Mouse (Mus musculus) induced T-regulatory cell, adult 2 months (primary cell): ENCODE measurements around the gene Plvap.

Experiments
- DNase-seq: peaks from one replicate; pipeline ENCODE4 v3.0.0-alpha.2; 2012; ENCODE audit warnings: low read depth

Gene Plvap

GRCm38 (mm10) chr8:71486136-71486529 is 25.4 kb downstream of the Plvap start:
- no peak for DNase-seq

DNA sequence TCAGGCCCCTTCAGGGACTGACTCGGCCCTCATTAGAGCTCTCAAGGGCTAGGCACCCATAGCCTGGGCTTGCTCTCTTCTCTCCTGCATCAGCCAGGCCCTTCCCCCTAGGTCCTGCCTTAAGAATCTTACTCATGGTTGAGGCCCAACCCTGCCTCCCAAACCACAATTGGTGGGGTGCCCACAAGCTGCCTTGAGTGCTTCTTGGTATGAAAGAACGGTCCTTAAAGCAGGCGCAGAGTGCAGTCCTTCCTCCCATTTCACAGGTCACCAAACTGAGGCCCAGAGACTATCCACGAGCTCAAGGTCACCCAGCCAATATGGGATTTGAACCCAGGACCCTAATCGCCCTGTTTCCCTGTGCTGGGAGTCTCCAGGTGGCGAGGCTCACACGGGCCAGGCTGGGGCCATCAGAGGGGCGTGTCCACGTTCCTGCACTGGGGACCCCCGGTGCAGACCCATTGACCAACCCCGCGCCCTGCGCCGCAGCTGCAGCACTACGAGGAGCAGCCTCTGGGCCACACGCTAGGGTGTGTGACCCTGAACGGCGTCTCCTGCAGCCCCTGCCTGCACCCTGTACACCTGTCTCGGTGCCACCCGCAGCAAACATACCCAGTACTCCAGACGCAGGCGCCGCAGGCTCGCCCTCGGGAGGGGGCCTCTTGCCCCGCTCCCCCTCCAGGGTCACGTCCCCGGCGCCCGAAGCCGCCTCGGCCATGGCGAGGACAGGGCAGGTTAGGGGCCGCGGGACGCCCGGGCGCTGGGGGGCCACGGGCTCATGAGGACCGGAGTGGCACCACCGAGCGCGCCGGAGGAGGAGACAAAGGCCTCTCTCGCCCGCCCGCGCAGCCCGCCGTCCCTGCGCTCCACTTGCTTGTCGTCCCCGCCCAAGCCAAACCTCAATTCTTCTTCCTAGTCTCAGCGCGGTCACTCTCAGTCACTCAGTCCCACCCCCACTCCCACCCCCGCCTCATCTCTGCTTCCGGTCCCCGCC is 26.1 kb downstream of the Plvap start, which contains the start of gene Ano8:
Ano8 (minus strand) TSS at position 822 of the 994 bp plus-strand sequence.
- peak; percentile 88 for DNase-seq

- DNase-seq = no peak
Observed at GRCm38 (mm10) chr8:71484736-71485135, 26.8 kb downstream of the Plvap start.

- peak; percentile 81 for DNase-seq
Observed at GRCm38 (mm10) chr8:71483932-71484331, 27.6 kb downstream of the Plvap start.

- DNase-seq = no peak
Observed at GRCm38 (mm10) chr8:71478943-71479342, 32.6 kb downstream of the Plvap start.

GRCm38 (mm10) chr8:71477196-71477845 is 34.2 kb downstream of the Plvap start:
- DNase-seq = peak; percentile 67

- DNase-seq = peak; percentile 75
Observed at GRCm38 (mm10) chr8:71476099-71476940, 35.2 kb downstream of the Plvap start.

DNA sequence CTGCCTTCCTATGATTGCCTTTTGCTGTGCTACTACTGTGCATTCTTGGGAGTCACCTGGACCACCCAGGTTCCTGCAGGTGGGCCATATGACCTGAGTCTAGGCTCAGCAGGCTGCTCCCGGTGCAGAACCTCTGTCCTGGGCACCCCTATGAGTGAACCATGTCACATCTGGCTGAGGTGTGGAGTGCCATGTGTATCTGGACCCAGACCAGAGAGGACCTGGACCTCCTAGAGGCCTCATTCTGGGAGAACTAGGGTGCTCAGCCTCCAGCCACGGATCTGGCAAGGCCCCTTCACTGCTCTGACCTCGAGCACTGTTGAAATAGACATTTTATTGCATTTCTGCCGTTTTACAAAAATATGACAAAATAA is 35.9 kb downstream of the Plvap start:
- DNase-seq = no peak

DNA sequence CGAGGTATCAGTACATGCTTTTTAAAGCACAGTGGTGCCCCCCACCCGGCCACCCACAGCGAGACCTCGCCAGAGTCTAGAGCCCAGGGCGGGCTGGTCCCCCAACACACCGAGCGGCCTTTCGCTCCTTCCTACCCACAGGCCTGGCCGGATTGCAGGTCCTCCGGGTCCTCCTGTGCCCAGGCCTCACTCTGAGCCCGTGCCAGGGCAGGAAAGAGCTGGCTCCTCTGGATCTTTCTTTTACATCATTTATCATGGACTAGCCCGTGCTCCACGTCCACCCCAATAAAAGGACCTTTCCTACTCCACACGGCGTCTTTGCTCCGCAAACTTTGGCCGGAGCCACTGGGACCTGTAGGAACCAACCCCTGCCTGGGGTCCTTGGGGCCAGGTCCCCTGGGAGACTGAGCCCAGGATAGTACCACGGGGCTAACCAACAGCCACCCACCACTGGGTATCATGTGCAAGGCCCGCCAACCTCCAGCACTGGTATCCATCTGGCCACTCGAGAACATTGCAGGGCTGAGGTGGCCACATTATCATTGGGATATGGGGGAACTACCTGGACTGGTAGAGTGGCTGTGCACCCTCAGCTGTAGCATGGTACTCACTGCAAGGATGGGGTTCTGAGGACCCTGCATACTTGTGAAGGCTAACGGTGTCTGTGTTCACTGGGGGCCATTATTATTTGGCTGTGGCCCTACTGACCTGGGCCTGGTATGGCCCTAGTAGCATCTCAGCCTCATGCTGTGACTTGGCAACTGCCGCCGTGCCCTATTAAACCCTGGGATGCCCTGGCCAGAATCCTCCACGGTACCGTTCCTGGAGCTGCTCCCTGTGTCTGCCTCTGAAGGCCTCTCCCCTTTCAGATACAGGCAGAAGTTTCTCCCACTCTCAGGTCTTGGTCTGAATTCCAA is 36.5 kb downstream of the Plvap start:
- DNase-seq = no peak

DNA sequence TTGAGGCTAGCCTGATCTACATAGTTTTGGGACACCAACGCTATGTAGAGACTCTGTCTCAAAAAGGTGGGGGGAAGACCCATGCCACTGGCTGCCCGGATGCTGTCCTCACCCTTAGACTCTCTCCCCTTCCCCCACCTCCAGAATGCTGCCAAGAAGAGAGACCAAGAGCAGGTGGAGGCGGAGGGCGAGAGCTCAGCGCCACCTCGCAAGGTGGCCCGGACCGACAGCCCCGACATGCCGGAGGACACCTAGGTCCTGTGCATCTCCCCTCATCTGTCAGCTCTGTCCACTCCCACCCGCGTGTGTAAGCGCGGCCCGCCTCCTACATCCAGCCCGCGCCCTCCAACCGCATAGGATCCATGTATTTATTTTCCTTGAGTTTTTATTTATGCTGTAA is 37.2 kb downstream of the Plvap start:
- no peak for DNase-seq

- DNase-seq = no peak
Observed at GRCm38 (mm10) chr8:71472601-71473386, 38.8 kb downstream of the Plvap start.

DNA sequence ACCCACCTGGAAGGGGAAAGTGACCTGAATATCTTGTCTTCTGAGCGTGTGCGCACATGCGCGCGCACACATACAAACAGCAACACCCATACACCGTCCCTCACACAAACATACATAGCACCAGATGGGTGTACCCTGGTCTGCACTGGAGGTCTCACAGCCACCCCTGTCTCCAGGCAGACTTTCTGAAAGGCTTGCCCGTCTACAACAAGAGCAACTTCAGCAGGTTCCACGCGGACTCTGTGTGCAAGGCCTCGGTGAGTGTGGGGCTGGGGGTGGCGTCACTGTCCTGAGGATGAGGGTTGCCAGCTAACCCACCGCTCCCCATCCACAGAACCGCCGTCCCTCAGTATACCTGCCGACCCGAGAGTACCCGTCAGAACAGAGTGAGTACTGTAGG is 39.7 kb downstream of the Plvap start:
- no peak for DNase-seq

GRCm38 (mm10) chr8:71470913-71471255 is 40.7 kb downstream of the Plvap start:
- DNase-seq = no peak

DNA sequence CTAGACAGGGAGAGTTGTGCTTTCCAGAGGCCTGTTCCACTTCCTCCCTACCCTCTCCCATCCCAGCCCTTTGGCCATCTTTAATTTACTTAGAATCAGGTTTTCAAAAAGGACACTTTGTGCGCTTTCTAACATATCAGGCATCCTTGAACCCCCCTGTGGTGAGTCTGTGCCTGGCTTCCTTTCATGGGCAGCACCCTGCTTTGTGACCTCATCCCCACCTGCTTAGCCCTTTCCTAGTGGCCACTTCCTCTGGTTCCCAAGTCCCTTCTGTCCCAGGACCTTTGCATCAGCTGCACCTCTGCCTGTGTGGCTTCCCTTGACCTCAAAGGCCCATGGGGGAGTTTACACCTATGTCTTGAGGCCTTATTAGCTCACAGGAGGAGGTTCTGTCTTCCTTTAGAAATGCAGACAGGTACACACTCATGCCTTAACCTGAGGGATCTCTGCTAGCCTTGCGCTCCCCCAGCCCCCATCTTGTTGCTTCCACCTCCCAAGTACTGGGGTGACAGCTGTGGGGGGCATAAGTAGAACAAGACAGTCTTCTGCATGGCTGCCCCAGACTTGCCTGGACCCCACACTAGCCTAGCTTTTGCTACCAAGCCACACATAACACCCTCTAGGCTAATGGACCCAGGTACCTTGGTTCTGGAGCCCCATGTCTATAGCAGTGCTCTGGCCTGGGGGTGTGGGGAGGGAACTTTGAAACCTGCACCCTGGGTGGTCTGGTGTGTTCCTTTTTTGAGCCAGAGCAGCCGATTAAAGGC is 41.2 kb downstream of the Plvap start:
- DNase-seq = no peak

GRCm38 (mm10) chr8:71469411-71469810 is 42.1 kb downstream of the Plvap start:
- peak; percentile 79 for DNase-seq

DNA sequence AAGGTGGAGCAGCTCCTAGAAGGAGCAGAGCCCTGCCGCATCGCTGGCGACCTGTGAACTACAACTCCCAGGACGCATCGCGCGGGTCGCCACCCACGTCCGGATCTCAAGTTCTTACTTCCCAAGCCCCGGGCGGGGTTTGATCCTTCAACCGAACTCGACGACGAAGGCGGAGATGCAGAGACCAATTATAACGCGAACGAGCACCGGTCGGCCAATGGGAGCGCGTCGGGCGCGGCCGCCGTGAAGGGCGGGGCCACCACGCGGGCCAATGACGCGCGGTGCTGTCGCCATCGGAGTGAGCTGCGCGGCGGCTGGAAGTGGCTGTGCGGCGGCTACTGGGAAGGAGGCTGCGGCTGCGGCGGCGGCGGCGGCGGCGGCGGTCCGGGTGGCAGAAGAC is 42.6 kb downstream of the Plvap start, which contains the start of gene Dda1:
Dda1 (plus strand) TSS at position 284 of the 400 bp plus-strand sequence.
- DNase-seq = peak; percentile 99

GRCm38 (mm10) chr8:71468001-71468400 is 43.6 kb downstream of the Plvap start:
- DNase-seq = no peak

DNA sequence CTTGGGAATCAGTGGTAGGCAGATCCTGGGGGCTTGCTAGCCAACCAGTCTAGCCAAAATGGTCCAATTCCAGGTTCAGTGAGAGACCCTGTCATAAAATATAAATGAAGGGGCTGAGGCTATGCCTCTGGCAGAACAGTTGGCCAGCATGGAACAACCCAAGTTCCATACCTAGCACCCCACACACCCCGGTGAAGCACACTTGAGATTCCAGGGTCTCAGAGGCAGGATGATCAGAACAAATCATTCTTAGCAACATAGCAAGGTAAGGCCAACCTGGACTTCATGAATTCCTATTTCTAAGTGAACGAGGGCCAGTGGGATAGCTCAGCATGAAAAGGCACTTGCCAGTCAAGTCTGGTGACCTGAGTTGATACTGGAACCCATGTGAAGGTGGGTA is 44.4 kb downstream of the Plvap start:
- DNase-seq = no peak

- DNase-seq = no peak
Observed at GRCm38 (mm10) chr8:71466198-71466597, 45.4 kb downstream of the Plvap start.

GRCm38 (mm10) chr8:71465733-71466132 is 45.8 kb downstream of the Plvap start:
- no peak for DNase-seq
